Mouse (Mus musculus) testis, adult 2 months (tissue): ENCODE measurements around the gene Snx29.

Source experiments
- CTCF ChIP-seq: fragments of 200-500 bp; IDR thresholded peaks from 2 replicates; pipeline ENCODE4 v1.5.1; 2012; ENCODE audit warnings: low read depth, mild to moderate bottlenecking, inconsistent platforms, low read length, moderate library complexity; ENCODE audit not compliant: control insufficient read depth, insufficient read depth, insufficient replicate concordance
- POLR2A ChIP-seq: fragments of 200-500 bp; IDR thresholded peaks from 2 replicates; pipeline ENCODE4 v1.6.1; 2012; ENCODE audit warnings: low read depth, mild to moderate bottlenecking, inconsistent platforms, low read length, moderate library complexity; ENCODE audit not compliant: control insufficient read depth

GRCm38 (mm10) chr16:11561714-11562113, 239.0 kb downstream of the Snx29 start:
- TF ChIP-seq CTCF (no peak), POLR2A (no peak)
